Mouse (Mus musculus) forebrain, embryonic 11.5 days (tissue): ENCODE results near the gene Rarg. TPM values are rescaled to one million over a fixed set of nuclear protein-coding genes. Genes with fewer than 3 reads are reported as not detected.
"Not testable (repeated sequence)": the region's sequence is repeated elsewhere in the genome, so short reads cannot be mapped to it uniquely, and the experiment has no call there.

Experiments
- ATAC-seq: fragments of 200-750 bp; cut with Nextera tagmentation; replicated peaks from 2 replicates; pipeline ENCODE4 v1.8.0; 2017; ENCODE audit warnings: moderate TSS enrichment; ENCODE audit not compliant: low FRiP score
- DNase-seq: peaks from one replicate; pipeline ENCODE4 v3.0.0-alpha.2; 2017; ENCODE audit warnings: low spot score
- H3K27ac ChIP-seq: fragments of 300-500 bp; sonication (generic); 2 replicates; pipeline ENCODE4 v1.5.1; 2014; ENCODE audit warnings: low read depth, low read length
- H3K27me3 ChIP-seq: fragments of 300-500 bp; sonication (generic); 2 replicates; pipeline ENCODE4 v1.6.1; 2014; ENCODE audit warnings: mild to moderate bottlenecking, low read length, mixed read lengths; ENCODE audit not compliant: control insufficient read depth, insufficient read depth
- H3K36me3 ChIP-seq: fragments of 300-500 bp; sonication (generic); 2 replicates; pipeline ENCODE4 v1.6.1; 2014; ENCODE audit warnings: mild to moderate bottlenecking, low read length, moderate library complexity, mixed read lengths; ENCODE audit not compliant: control insufficient read depth, insufficient read depth
- H3K4me1 ChIP-seq: fragments of 300-500 bp; sonication (generic); replicated peaks from 2 replicates; pipeline ENCODE4 v1.6.1; 2014; ENCODE audit warnings: low read length, mixed read lengths; ENCODE audit not compliant: control insufficient read depth, insufficient read depth
- H3K4me2 ChIP-seq: fragments of 300-500 bp; sonication (generic); 2 replicates; pipeline ENCODE4 v1.6.1; 2014; ENCODE audit warnings: low read depth, mild to moderate bottlenecking, low read length, moderate library complexity, mixed read lengths; ENCODE audit not compliant: severe bottlenecking
- H3K4me3 ChIP-seq: fragments of 300-500 bp; sonication (generic); 2 replicates; pipeline ENCODE4 v1.5.1; 2014; ENCODE audit warnings: low read depth, low read length
- H3K9ac ChIP-seq: fragments of 300-500 bp; sonication (generic); 2 replicates; pipeline ENCODE4 v1.6.1; 2014; ENCODE audit warnings: low read length
- H3K9me3 ChIP-seq: fragments of 300-500 bp; sonication (generic); 2 replicates; pipeline ENCODE4 v1.6.1; 2016; ENCODE audit warnings: low read length, mixed read lengths; ENCODE audit not compliant: control insufficient read depth
- WGBS: fragments of 180-500 bp; shearing (Covaris S2); extraction: QIAGEN DNeasy Blood & Tissue Kit; methylation state at CpG from one replicate; pipeline ENCODE4 v1.1.7; 2014; 5-methylcytosine and 5-hydroxymethylcytosine counted together
- polyA plus RNA-seq: library from polyadenylated mRNA; unstranded; fragments of >200 nt; fragmentation: Nextera tagmentation; extraction: Ambion mirVana; gene quantifications from 2 replicates; pipeline ENCODE4 v1.2.1, GENCODE M21; 2014

Gene Rarg
- polyA plus RNA-seq, 1 experiment from 2014 or later, result 19.7 TPM

DNA sequence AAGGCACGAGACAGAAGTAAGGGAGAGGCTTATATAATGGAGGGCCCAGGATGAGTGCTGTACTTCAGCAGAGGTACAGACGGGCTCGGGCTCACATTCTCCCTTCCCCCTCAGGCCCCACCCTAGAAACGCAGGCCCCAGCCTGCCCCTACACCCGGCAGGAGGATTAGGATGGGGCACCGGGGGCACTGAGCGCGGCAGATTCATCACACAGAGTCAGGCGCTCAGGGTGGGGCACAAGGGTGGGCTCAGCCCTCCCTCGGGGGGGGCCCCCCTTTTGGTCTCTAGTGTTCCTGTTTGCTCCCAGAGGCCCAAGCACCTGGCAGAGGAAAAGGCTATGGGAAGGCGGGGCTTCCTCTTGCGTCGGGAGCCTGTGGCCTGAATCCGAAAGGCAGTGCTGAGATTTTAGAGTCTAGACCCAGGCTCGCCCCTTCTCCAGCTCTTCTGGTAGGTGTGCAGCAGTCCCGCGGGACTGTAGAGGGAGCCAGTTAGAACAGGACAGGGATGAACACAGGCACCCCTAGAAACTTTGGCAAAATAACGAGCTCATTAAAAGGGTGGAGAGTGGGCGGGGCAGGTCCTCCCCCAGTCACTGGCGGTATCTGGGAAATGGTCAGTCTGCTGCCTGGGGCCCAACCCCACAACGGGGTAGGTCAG lies 21.8 kb downstream of the Rarg start:
- no peaks in the 10 kb centered on the region for H3K27me3 ChIP-seq
- ATAC-seq, result peak; percentile 60
- H3K9ac ChIP-seq, result peak overlapping the region; percentile 44
- peaks cover 10% of the 10 kb centered on the region for H3K4me1 ChIP-seq
- no peak for DNase-seq
- no peaks in the 10 kb centered on the region for H3K9me3 ChIP-seq
- H3K4me2 ChIP-seq, result peak overlapping the region; percentile 34
- 0 out of 2 replicates have a peak overlapping the region, but pooled peaks have one; percentile 25 for H3K27ac ChIP-seq
- 23% methylated on average over 21 of the region's 21 CpGs for WGBS
- H3K36me3 ChIP-seq, result no peaks in the 10 kb centered on the region
- H3K4me3 ChIP-seq, result 0 out of 2 replicates have a peak overlapping the region, but pooled peaks have one; percentile 11

DNA sequence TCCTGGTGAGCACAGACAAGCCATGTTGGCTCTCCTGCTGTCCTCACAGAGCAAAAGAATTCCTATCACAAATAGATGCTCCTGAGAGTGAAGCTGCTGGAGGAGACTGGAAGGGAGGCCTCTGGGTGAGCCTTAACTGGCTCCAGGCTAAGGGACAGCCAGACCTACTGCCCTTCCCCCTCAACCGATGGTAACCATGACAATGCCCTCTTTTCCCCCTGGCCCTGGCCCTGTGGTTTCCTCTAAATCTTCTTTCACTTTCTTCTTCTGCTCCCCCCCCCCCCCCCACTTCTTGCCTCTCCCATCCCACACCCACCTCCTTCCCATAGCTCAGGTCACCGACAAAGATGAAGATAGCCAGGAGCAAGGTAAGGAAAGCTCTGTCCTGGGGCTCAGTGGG lies 23.4 kb downstream of the Rarg start:
- Histone ChIP-seq H3K4me3 (no peak overlapping the region), H3K27ac (no peak overlapping the region), H3K4me1 (peaks cover 10% of the 10 kb centered on the region), H3K36me3 (no peaks in the 10 kb centered on the region), H3K9me3 (no peaks in the 10 kb centered on the region), H3K27me3 (no peaks in the 10 kb centered on the region; the same call in 1 of the 2 replicates), H3K9ac (no peak overlapping the region), H3K4me2 (no peak overlapping the region)
- ATAC-seq (no peak), DNase-seq (no peak)
- 26% methylated on average over 2 of the region's 2 CpGs for WGBS

DNA sequence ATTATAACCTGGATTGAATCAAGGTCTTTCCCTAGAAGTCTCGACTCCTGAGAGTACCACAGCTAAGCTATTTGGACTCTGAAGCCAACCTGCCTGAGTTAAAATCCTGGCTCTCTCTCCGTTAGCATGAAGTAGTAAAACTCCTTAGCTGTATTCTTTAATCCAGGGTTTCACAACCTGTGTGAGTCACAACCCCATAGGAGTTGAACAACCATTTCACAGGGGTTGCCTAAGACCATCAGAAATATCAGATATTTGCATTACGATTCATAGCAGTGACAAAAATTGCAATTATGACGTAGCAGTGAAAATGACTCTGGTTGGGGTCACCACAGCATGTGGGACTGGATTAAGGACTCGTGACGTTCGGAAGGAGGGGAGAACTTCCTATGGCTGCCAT lies 24.6 kb downstream of the Rarg start:
- no peak for DNase-seq
- H3K4me2 ChIP-seq, result no peak overlapping the region
- H3K9ac ChIP-seq, result no peak overlapping the region
- WGBS, result 90% methylated on average over 7 of the region's 7 CpGs
- H3K4me3 ChIP-seq, result no peak overlapping the region
- no peaks in the 10 kb centered on the region for H3K36me3 ChIP-seq
- no peak overlapping the region for H3K27ac ChIP-seq
- no peaks in the 10 kb centered on the region; the same call in 1 of the 2 replicates for H3K27me3 ChIP-seq
- H3K4me1 ChIP-seq, result peaks cover 10% of the 10 kb centered on the region
- no peak for ATAC-seq
- H3K9me3 ChIP-seq, result no peaks in the 10 kb centered on the region

DNA sequence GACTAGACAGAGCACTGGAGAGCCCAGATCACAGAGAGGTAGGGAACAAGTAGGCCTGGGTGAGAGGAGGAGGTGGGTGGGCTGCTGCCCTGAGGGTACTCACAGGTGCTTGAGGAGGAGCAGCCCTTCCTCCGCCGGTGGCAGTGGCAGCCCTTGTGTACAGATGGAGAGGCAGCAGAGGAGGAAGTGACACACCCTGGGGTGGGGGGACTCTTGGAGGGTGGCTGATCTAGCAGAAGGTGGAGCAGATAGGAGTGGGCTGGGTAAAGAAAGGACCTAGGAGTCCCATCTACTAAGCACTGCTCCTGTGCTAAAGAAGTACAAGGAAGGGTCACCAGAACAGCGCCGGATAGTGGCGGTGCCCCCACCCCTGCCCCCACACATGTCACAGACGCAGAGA lies 25.6 kb downstream of the Rarg start, which contains the start of gene Itgb7:
Gene Itgb7, minus strand, starts transcription at position 197 of the 400 bp plus-strand sequence.
- Histone ChIP-seq H3K9ac (no peak within 1 kb of the TSS), H3K4me3 (no peak within 1 kb of the TSS), H3K27me3 (no peaks in the 10 kb centered on the region; the same call in 1 of the 2 replicates), H3K4me2 (no peak within 1 kb of the TSS), H3K4me1 (peaks cover 10% of the 10 kb centered on the region), H3K27ac (no peak within 1 kb of the TSS), H3K9me3 (no peaks in the 10 kb centered on the region), H3K36me3 (no peaks in the 10 kb centered on the region)
- ATAC-seq (no peak), DNase-seq (no peak)
- 61% methylated on average over 6 of the region's 6 CpGs for WGBS

DNA sequence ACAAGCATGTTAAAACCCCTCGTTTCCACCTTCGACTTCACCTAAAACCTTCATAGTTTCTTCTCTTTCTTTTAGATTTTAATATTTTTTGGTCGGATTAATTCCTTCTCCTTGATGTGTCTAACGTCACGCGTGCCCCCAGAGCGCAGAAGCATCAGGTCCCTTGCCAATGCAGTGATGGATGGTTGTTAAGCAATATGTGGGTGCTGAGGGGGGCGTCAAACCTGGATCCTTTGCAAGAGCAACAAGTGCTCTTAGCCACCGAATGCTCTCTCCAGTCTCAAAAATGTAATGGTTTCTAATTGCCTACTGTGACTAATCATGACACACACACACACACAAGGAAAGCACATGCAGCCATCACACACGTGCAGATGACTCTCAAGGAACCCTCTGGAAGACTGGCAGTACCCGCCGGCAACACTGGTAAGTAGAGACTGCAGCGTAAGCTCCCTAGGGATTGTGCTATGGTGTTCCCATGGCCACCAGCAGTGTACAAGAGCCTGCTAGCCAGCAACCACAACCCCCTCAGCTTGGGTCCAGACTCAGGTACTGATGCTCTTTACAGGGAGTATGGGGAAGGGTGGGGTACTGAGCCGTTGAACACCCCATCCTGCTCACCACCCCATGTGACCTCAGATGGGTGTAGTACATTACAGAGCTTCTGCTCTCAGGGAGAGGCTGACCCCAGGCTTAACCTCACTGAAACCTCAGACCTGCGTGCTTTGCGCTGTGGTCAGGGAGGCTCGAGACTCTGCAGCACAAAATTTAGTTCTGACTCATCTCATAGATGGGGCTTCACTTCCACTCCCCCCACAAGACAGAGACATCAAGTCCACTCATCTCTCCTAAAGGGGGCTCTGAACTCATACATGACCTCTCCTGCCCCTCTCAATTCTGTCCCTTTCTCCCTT lies 26.7 kb downstream of the Rarg start:
- H3K4me2 ChIP-seq, result no peak overlapping the region
- H3K9me3 ChIP-seq, result no peaks in the 10 kb centered on the region
- no peak overlapping the region for H3K4me3 ChIP-seq
- no peak overlapping the region for H3K27ac ChIP-seq
- no peaks in the 10 kb centered on the region; the same call in 1 of the 2 replicates for H3K27me3 ChIP-seq
- no peaks in the 10 kb centered on the region for H3K36me3 ChIP-seq
- DNase-seq (no peak), ATAC-seq (no peak)
- peaks cover 7% of the 10 kb centered on the region for H3K4me1 ChIP-seq
- no peak overlapping the region for H3K9ac ChIP-seq
- 83% methylated on average over 17 of the region's 17 CpGs for WGBS

DNA sequence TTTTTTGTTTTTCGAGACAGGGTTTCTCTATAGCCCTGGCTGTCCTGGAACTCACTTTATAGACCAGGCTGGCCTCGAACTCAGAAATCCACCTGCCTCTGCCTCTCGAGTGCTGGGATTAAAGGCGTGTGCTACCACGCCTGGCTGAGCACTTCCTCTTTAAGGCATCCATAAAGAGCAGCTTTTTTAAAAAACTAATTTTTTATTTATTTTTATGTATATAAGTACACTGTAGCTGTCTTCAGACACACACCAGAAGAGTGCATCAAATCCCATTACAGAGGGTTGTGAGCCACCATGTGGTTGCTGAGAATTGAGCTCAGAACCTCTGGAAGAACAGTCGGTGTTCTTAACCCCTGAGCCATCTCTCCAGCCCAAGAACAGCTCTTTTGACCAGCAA lies 31.7 kb downstream of the Rarg start:
- 80% methylated on average over 6 of the region's 6 CpGs for WGBS
- H3K36me3 ChIP-seq, H3K9me3 ChIP-seq, H3K9ac ChIP-seq, ATAC-seq, DNase-seq, H3K4me3 ChIP-seq, H3K4me2 ChIP-seq, H3K4me1 ChIP-seq, H3K27ac ChIP-seq: not testable (repeated sequence)
- peaks cover 13% of the 10 kb centered on the region; the same call in 1 of the 2 replicates for H3K27me3 ChIP-seq

DNA sequence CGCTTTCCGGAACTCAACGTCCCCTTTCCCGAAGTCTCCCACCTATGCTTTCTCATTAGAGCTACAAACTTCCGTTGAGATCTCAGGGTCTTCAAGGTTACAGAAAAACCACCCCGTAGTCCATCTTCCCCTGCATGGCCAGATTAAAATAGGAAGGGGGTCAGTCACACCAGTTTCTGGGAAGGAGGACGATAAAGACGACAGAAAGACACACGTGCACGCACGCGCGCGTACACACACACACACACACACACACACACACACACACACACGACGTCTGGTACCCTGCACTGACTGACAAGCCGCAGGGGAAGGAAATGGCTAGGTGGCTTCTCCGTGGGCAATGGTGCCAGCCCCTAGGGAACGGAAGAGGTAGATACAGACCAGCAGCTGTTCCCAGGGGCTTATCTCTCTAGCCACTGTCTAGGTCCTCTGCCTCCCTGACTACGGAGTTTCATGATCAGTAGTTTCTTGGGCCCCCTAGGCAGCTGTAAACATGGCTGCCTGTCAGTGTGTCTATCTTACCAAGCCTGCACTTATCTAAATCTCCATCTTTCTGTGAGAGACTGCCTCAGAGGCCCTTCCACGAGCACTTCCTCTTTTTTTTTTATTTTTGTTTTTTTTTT lies 32.2 kb downstream of the Rarg start:
- H3K4me3 ChIP-seq, result peak overlapping the region; percentile 34
- peak overlapping the region; percentile 54 for H3K9ac ChIP-seq
- peak overlapping the region; percentile 88 for H3K4me2 ChIP-seq
- DNase-seq, result peak; percentile 54
- H3K9me3 ChIP-seq, result no peaks in the 10 kb centered on the region
- ATAC-seq, result no peak
- H3K27me3 ChIP-seq, result peaks cover 13% of the 10 kb centered on the region; the same call in 1 of the 2 replicates
- no peaks in the 10 kb centered on the region for H3K36me3 ChIP-seq
- H3K27ac ChIP-seq, result no peak overlapping the region
- peaks cover 9% of the 10 kb centered on the region for H3K4me1 ChIP-seq
- WGBS, result 20% methylated on average over 21 of the region's 21 CpGs

DNA sequence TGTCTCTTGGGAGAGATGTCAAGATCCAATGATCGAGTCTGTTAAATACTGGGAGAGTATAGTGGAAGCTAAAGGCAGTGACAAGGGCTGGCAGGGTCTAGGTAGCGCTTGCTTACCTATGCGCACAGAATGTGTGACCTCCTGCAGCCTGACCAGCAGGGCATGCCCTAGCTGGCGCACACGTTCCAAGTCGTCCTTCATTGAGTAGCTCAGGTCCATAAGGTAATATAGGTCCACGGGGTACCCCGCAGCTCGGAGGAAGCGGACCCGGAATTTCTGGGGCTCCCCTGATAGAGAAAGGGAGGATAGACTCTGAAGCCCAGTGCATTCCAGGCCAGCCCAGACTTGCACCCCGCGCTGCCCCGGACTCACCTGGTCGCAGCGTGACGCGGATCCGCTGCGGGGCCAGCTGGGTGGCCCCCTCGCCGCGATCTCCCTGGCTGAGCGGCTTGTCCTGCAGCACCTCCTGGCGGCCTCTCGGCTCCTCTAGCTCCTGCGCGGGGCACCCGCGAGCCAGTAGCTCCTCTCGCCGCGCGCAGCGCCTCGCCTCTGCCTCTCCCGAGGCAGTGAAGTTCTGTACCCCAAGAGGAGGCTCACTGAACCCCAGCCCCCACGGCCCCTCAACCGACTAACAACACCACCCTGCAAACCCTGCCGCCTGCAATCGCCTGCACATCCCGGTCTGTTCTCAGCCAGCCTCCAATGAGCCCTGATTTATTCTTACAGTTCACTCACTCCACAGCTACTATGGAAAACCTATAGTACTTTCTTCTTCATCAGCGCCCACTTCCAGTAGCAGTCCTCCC lies 32.9 kb downstream of the Rarg start:
- peak; percentile 67 for ATAC-seq

More for the DNA sequence above, 32.9 kb downstream of the Rarg start:
- H3K4me2 ChIP-seq, result peak overlapping the region; percentile 88
- WGBS, result 3% methylated on average over 43 of the region's 43 CpGs
- peaks cover 13% of the 10 kb centered on the region; the same call in 1 of the 2 replicates for H3K27me3 ChIP-seq
- DNase-seq, result peak; percentile 90
- peaks cover 9% of the 10 kb centered on the region for H3K4me1 ChIP-seq
- peak overlapping the region; percentile 54 for H3K9ac ChIP-seq
- no peak overlapping the region for H3K27ac ChIP-seq
- no peaks in the 10 kb centered on the region for H3K9me3 ChIP-seq
- peak overlapping the region; percentile 34 for H3K4me3 ChIP-seq
- no peaks in the 10 kb centered on the region for H3K36me3 ChIP-seq
